Mouse (Mus musculus) MEL (cell line): ENCODE results near the gene Dnhd1. TPM values are rescaled to one million over a fixed set of nuclear protein-coding genes. Genes with fewer than 3 reads are reported as not detected.

ENCODE experiments used
- DNase-seq: peaks from one replicate; pipeline ENCODE4 v3.0.0; 2011; ENCODE audit warnings: low read depth, low spot score
- H3K27ac ChIP-seq: 2 replicates; pipeline ENCODE4 v1.5.1; 2012; ENCODE audit warnings: low read depth, mild to moderate bottlenecking, control low read depth, low read length, moderate library complexity; ENCODE audit not compliant: control insufficient read depth
- H3K27me3 ChIP-seq, 2 experiments: fragments of 150-350 bp in 1 of 2; sonication (generic) in 1 of 2; 2 replicates each; pipeline ENCODE4 v1.6.1; 2012; ENCODE audit warnings: low read length in 2 of 2, mild to moderate bottlenecking in 2 of 2, improper control_type of control experiment in 1 of 2, moderate library complexity in 1 of 2; ENCODE audit not compliant: insufficient read depth in 2 of 2, control insufficient read depth in 1 of 2
- H3K36me3 ChIP-seq, 2 experiments: 2 replicates each; pipeline ENCODE4 v1.6.1; 2012 to 2014; ENCODE audit warnings: low read length in 2 of 2, improper control_type of control experiment in 1 of 2, inconsistent platforms in 1 of 2, mild to moderate bottlenecking in 1 of 2; ENCODE audit not compliant: insufficient read depth in 2 of 2, control insufficient read depth in 1 of 2
- H3K4me1 ChIP-seq, 2 experiments: fragments of 150-350 bp in 1 of 2; sonication (generic) in 1 of 2; 2 replicates each; pipeline ENCODE4 v1.6.1; 2012; ENCODE audit warnings: low read length in 2 of 2, improper control_type of control experiment in 1 of 2, mild to moderate bottlenecking in 1 of 2; ENCODE audit not compliant: insufficient read depth in 2 of 2, control insufficient read depth in 1 of 2
- H3K4me3 ChIP-seq, 2 experiments: fragments of 150-350 bp in 1 of 2; sonication (generic) in 1 of 2; 2 replicates each; pipeline ENCODE4 v1.5.1; 2012; ENCODE audit warnings: low read depth in 2 of 2, low read length in 2 of 2, mild to moderate bottlenecking in 2 of 2, moderate library complexity in 2 of 2, control low read depth in 1 of 2, improper control_type of control experiment in 1 of 2; ENCODE audit not compliant: control insufficient read depth in 1 of 2, insufficient read depth in 1 of 2
- H3K79me2 ChIP-seq: 2 replicates; pipeline ENCODE4 v1.6.1; 2012; ENCODE audit warnings: mild to moderate bottlenecking, low read length, moderate library complexity; ENCODE audit not compliant: control insufficient read depth, poor library complexity, insufficient read depth
- H3K9ac ChIP-seq: 2 replicates; pipeline ENCODE4 v1.6.1; 2012; ENCODE audit warnings: low read depth, mild to moderate bottlenecking, control low read depth, low read length, moderate library complexity; ENCODE audit not compliant: control insufficient read depth, poor library complexity, severe bottlenecking
- H3K9me3 ChIP-seq: fragments of 150-350 bp; sonication (generic); replicated peaks from 2 replicates; pipeline ENCODE4 v1.6.1; 2012; ENCODE audit warnings: mild to moderate bottlenecking, low read length, improper control_type of control experiment, moderate library complexity; ENCODE audit not compliant: insufficient read depth
- BHLHE40 ChIP-seq: IDR thresholded peaks from 2 replicates; pipeline ENCODE4 v1.6.1; 2012; ENCODE audit warnings: low read depth, mild to moderate bottlenecking, inconsistent platforms, low read length, improper control_type of control experiment, borderline replicate concordance
- CTCF ChIP-seq, 3 experiments: IDR thresholded peaks in 2 of 3; conservative IDR thresholded peaks in 1 of 3; 2 replicates each; pipeline ENCODE4 v1.5.1; 2011 to 2012; ENCODE audit warnings: low read length in 3 of 3, low read depth in 2 of 3, mild to moderate bottlenecking in 2 of 3, improper control_type of control experiment in 1 of 3, inconsistent platforms in 1 of 3, mixed read lengths in 1 of 3, moderate library complexity in 1 of 3; ENCODE audit not compliant: control insufficient read depth in 1 of 3, insufficient read depth in 1 of 3, poor library complexity in 1 of 3, severe bottlenecking in 1 of 3
- E2F4 ChIP-seq: IDR thresholded peaks from 2 replicates; pipeline ENCODE4 v1.6.1; 2011; ENCODE audit warnings: low read depth, low read length, improper control_type of control experiment, borderline replicate concordance
- EP300 ChIP-seq, 2 experiments: IDR thresholded peaks; 2 replicates each; pipeline ENCODE4 v1.6.1; 2011; ENCODE audit warnings: improper control_type of control experiment in 2 of 2, low read length in 2 of 2, low read depth in 1 of 2, mild to moderate bottlenecking in 1 of 2
- ETS1 ChIP-seq: IDR thresholded peaks from 2 replicates; pipeline ENCODE4 v1.6.1; 2012; ENCODE audit warnings: low read depth, mild to moderate bottlenecking, inconsistent platforms, low read length, improper control_type of control experiment, moderate library complexity
- GATA1 ChIP-seq: IDR thresholded peaks from 2 replicates; pipeline ENCODE4 v1.6.1; 2011; ENCODE audit warnings: low read depth, low read length, improper control_type of control experiment
- JUND ChIP-seq: IDR thresholded peaks from 2 replicates; pipeline ENCODE4 v1.6.1; 2011; ENCODE audit warnings: low read depth, mild to moderate bottlenecking, improper control_type of control experiment, low read length
- KAT2A ChIP-seq: conservative IDR thresholded peaks from 2 replicates; pipeline ENCODE4 v1.6.1; 2012; ENCODE audit warnings: low read depth, low read length, improper control_type of control experiment, inconsistent platforms
- MAX ChIP-seq: IDR thresholded peaks from 2 replicates; pipeline ENCODE4 v1.6.1; 2011; ENCODE audit warnings: low read length, improper control_type of control experiment
- MAZ ChIP-seq: IDR thresholded peaks from 2 replicates; pipeline ENCODE4 v1.6.1; 2012; ENCODE audit warnings: low read depth, mild to moderate bottlenecking, inconsistent platforms, low read length, improper control_type of control experiment
- MEF2A ChIP-seq: IDR thresholded peaks from 2 replicates; pipeline ENCODE4 v1.6.1; 2014; ENCODE audit warnings: low read depth, mild to moderate bottlenecking, inconsistent platforms, low read length, improper control_type of control experiment; ENCODE audit not compliant: poor library complexity, insufficient replicate concordance, severe bottlenecking; ENCODE audit errors: extremely low read depth
- MXI1 ChIP-seq: IDR thresholded peaks from 2 replicates; pipeline ENCODE4 v1.6.1; 2011; ENCODE audit warnings: mild to moderate bottlenecking, low read depth, low read length, improper control_type of control experiment
- MYB ChIP-seq: IDR thresholded peaks from 2 replicates; pipeline ENCODE4 v1.6.1; 2011; ENCODE audit warnings: mild to moderate bottlenecking, low read depth, low read length, improper control_type of control experiment
- NELFE ChIP-seq: IDR thresholded peaks from 2 replicates; pipeline ENCODE4 v1.6.1; 2011; ENCODE audit warnings: low read depth, low read length, improper control_type of control experiment
- POLR2A ChIP-seq, 2 experiments: IDR thresholded peaks; 2 replicates each; pipeline ENCODE4 v1.6.1; 2011 to 2012; ENCODE audit warnings: low read length in 2 of 2, mild to moderate bottlenecking in 2 of 2, control low read depth in 1 of 2, improper control_type of control experiment in 1 of 2, low read depth in 1 of 2, moderate library complexity in 1 of 2; ENCODE audit not compliant: control insufficient read depth in 1 of 2, insufficient read depth in 1 of 2, poor library complexity in 1 of 2
- POLR2AphosphoS5 ChIP-seq: IDR thresholded peaks from 2 replicates; pipeline ENCODE4 v1.6.1; 2012; ENCODE audit warnings: low read depth, borderline replicate concordance, mild to moderate bottlenecking, inconsistent platforms, low read length, moderate library complexity, mixed read lengths
- RCOR1 ChIP-seq: IDR thresholded peaks from 2 replicates; pipeline ENCODE4 v1.6.1; 2012; ENCODE audit warnings: low read depth, mild to moderate bottlenecking, inconsistent platforms, low read length, improper control_type of control experiment
- SMC3 ChIP-seq: IDR thresholded peaks from 2 replicates; pipeline ENCODE4 v1.6.1; 2011; ENCODE audit warnings: low read depth, low read length, improper control_type of control experiment
- USF1 ChIP-seq: IDR thresholded peaks from 2 replicates; pipeline ENCODE4 v1.6.1; 2014; ENCODE audit warnings: low read depth, mild to moderate bottlenecking, inconsistent platforms, low read length, improper control_type of control experiment, moderate library complexity
- USF2 ChIP-seq, 2 experiments: IDR thresholded peaks; 2 replicates each; pipeline ENCODE4 v1.6.1; 2011 to 2012; ENCODE audit warnings: improper control_type of control experiment in 2 of 2, low read length in 2 of 2, borderline replicate concordance in 1 of 2, inconsistent platforms in 1 of 2, low read depth in 1 of 2, mild to moderate bottlenecking in 1 of 2; ENCODE audit not compliant: insufficient read depth in 1 of 2
- ZC3H11A ChIP-seq: IDR thresholded peaks from 2 replicates; pipeline ENCODE4 v1.6.1; 2012; ENCODE audit warnings: low read depth, mild to moderate bottlenecking, inconsistent platforms, low read length, improper control_type of control experiment
- ZKSCAN1 ChIP-seq: IDR thresholded peaks from 2 replicates; pipeline ENCODE4 v1.6.1; 2012; ENCODE audit warnings: low read depth, mild to moderate bottlenecking, inconsistent platforms, low read length, improper control_type of control experiment, moderate library complexity
- ZNF384 ChIP-seq: IDR thresholded peaks from 2 replicates; pipeline ENCODE4 v1.6.1; 2012; ENCODE audit warnings: low read depth, mild to moderate bottlenecking, inconsistent platforms, low read length, improper control_type of control experiment
- polyA plus RNA-seq, 2 experiments: library from polyadenylated mRNA; stranded (reverse) in 1 of 2; unstranded in 1 of 2; fragments of >175 nt in 1 of 2; fragments of >200 nt in 1 of 2; gene quantifications; 2 replicates each; pipeline versions ENCODE4 v1.2.1 to v1.2.4; 2012; ENCODE audit warnings: low replicate concordance in 2 of 2, low read depth in 1 of 2; ENCODE audit not compliant: insufficient read length in 2 of 2, insufficient read depth in 1 of 2, missing spikeins in 1 of 2
- total RNA-seq: library from RNA; depleted of rRNA; stranded (reverse); fragments of 300-350 nt; gene quantifications from 2 replicates; pipeline ENCODE4 v1.2.3, GENCODE M21; 2012

Dnhd1 gene
- total and polyA plus RNA-seq, 3 experiments: 1.7 to 2.6 TPM; not detected in 1

GRCm38 (mm10) chr7:105743926-105744590 is 93.4 kb downstream of the Dnhd1 start, which contains the start of gene Taf10 (continued):
- TF ChIP-seq POLR2AphosphoS5: no peak
- no peak for TF ChIP-seq ZKSCAN1
- peak; percentile 41 for TF ChIP-seq USF1
- TF ChIP-seq CTCF (IDR thresholded peaks at IDR 0.05 in 2 of 3, conservative IDR thresholded peaks at IDR 0.05 in 1 of 3; ENCODE audit: control insufficient read depth in 1 of 3, insufficient read depth in 1 of 3, low read depth in 2 of 3, low read length in 3 of 3, poor library complexity in 1 of 3, severe bottlenecking in 1 of 3): peak in 2 of 3 experiments; percentile 37 to 38; a peak in 4 of 6 replicates
- TF ChIP-seq EP300 (IDR thresholded peaks at IDR 0.05; ENCODE audit: low read depth in 1 of 2, low read length in 2 of 2): peak in 1 of 2 experiments; percentile 28; a peak in 1 of 4 replicates
- peak; percentile 32; the same call in 1 of the 2 replicates for TF ChIP-seq SMC3
- TF ChIP-seq MAZ: peak; percentile 75; the same call in 1 of the 2 replicates

GRCm38 (mm10) chr7:105747776-105748175 is 97.1 kb downstream of the Dnhd1 start:
- Histone ChIP-seq H3K9ac (no peak overlapping the region), H3K9me3 (no peaks in the 10 kb centered on the region), H3K4me3 (no peak overlapping the region), H3K27ac (no peak overlapping the region), H3K36me3 (peaks cover 0 to 5% of the 10 kb centered on the region in 2 experiments; a peak in 2 of 4 replicates), H3K79me2 (peaks cover 14% of the 10 kb centered on the region), H3K4me1 (peaks cover 0 to 17% of the 10 kb centered on the region in 2 experiments; a peak in 2 of 4 replicates), H3K27me3 (no peaks in the 10 kb centered on the region)
- TF ChIP-seq SMC3: no peak
- no peak for TF ChIP-seq ZNF384
- no peak for TF ChIP-seq MYB
- TF ChIP-seq MAX: no peak
- TF ChIP-seq USF2 (IDR thresholded peaks at IDR 0.05; ENCODE audit: borderline replicate concordance in 1 of 2, insufficient read depth in 1 of 2, low read depth in 1 of 2, low read length in 2 of 2): no peak
- no peak for DNase-seq

GRCm38 (mm10) chr7:105751491-105752433 is 101.1 kb downstream of the Dnhd1 start, which contains the start of gene Tpp1:
Gene Tpp1, minus strand, starts transcription at chr7:105752235.
- Histone ChIP-seq H3K27ac (peak within 1 kb of the TSS; percentile 12; the same call in 1 of the 2 replicates), H3K36me3 (no peaks in the 10 kb centered on the region), H3K4me3 (peak within 1 kb of the TSS; percentile 69 to 78), H3K4me1 (0 out of 4 replicates have a peak, but pooled peaks cover 0 to 10% of the 10 kb centered on the region in 2 experiments), H3K9me3 (no peaks in the 10 kb centered on the region), H3K79me2 (peaks cover 2% of the 10 kb centered on the region; the same call in 1 of the 2 replicates), H3K27me3 (no peaks in the 10 kb centered on the region), H3K9ac (peak within 1 kb of the TSS; percentile 77)
- peak; percentile 95 for DNase-seq
- TF ChIP-seq ZC3H11A (no peak), SMC3 (no peak), EP300 (IDR thresholded peaks at IDR 0.05; ENCODE audit: low read depth in 1 of 2, low read length in 2 of 2) (peak in 1 of 2 experiments; percentile 34; a peak in 1 of 4 replicates), ZNF384 (no peak), RCOR1 (no peak), POLR2A (IDR thresholded peaks at IDR 0.05; ENCODE audit: control insufficient read depth in 1 of 2, insufficient read depth in 1 of 2, low read depth in 1 of 2, low read length in 2 of 2, poor library complexity in 1 of 2) (peak; percentile 43 to 70; a peak in 2 of 4 replicates), USF2 (IDR thresholded peaks at IDR 0.05; ENCODE audit: borderline replicate concordance in 1 of 2, insufficient read depth in 1 of 2, low read depth in 1 of 2, low read length in 2 of 2) (peak; percentile 93 to 99), KAT2A (no peak; the same call in 1 of the 2 replicates), E2F4 (no peak), GATA1 (peak; percentile 32), BHLHE40 (peak; percentile 81), MYB (no peak), MEF2A (no peak), ZKSCAN1 (no peak), ETS1 (peak; percentile 80), MXI1 (peak; percentile 80), USF1 (peak; percentile 99), NELFE (peak; percentile 62), JUND (no peak), MAX (peak; percentile 93)
